Mouse (Mus musculus) C3H10T1/2 (cell line): ENCODE results near the gene Bcar1. TPM values are rescaled to one million over a fixed set of nuclear protein-coding genes. Genes with fewer than 3 reads are reported as not detected.

Source experiments
- polyA plus RNA-seq, 2 experiments: library from polyadenylated mRNA; unstranded; fragments of >200 nt; fragmentation: generic; extraction: Trizol; gene quantifications; one replicate each; pipeline ENCODE4 v1.2.1; 2012; ENCODE audit warnings: missing spikeins in 2 of 2

The Bcar1 gene
- 10 to 100 TPM; 41.6 to 58.1 TPM for polyA plus RNA-seq

GRCm38 (mm10) chr8:111743792-111744696 lies at the start of gene Bcar1:
Gene Bcar1 (minus strand): TSS chr8:111743809.

GRCm38 (mm10) chr8:111690960-111691445 lies 52.6 kb downstream of the Bcar1 start, which contains the start of gene Ctrb1:
Gene Ctrb1 (minus strand): TSS chr8:111691010.

Other genes with a start within 250 kb of the Bcar1 start
- 1 to 10 TPM; 2.0 to 6.7 TPM for gene Wdr59, start 221.7 kb downstream of the Bcar1 start, polyA plus RNA-seq
- gene Znrf1, start 207.7 kb downstream of the Bcar1 start, polyA plus RNA-seq: 10 to 100 TPM; 31.6 to 39.4 TPM
- under 1 TPM; 0.02 to 0.26 TPM for gene Ldhd, start 113.4 kb downstream of the Bcar1 start, polyA plus RNA-seq
- gene Zfp1, start 100.4 kb downstream of the Bcar1 start, polyA plus RNA-seq: 1 to 10 TPM in 1 of 2 experiments, under 1 TPM in 1; 0.99 to 8.0 TPM
- gene Ctrb1, start 52.8 kb downstream of the Bcar1 start, polyA plus RNA-seq: under 1 TPM in 1 of 2 experiments, not detected in 1; 0.07 TPM
- 10 to 100 TPM in 1 of 2 experiments, 1 to 10 TPM in 1; 8.8 to 68.7 TPM for gene Cfdp1, start 110.5 kb upstream of the Bcar1 start, polyA plus RNA-seq
- 1 to 10 TPM in 1 of 2 experiments, under 1 TPM in 1; 0.23 to 1.2 TPM for gene Tmem170, start 132.9 kb upstream of the Bcar1 start, polyA plus RNA-seq
- gene Chst5, start 166.6 kb upstream of the Bcar1 start, polyA plus RNA-seq: not detected
- 10 to 100 TPM in 1 of 2 experiments, 1 to 10 TPM in 1; 2.0 to 17.6 TPM for gene Tmem231, start 190.1 kb upstream of the Bcar1 start, polyA plus RNA-seq
- gene Gabarapl2, start 196.9 kb upstream of the Bcar1 start, polyA plus RNA-seq: 10 to 100 TPM; 31.3 to 71.4 TPM
- gene Adat1, start 248.5 kb upstream of the Bcar1 start, polyA plus RNA-seq: 1 to 10 TPM; 1.5 to 3.0 TPM